Mouse (Mus musculus) neural tube, embryonic 13.5 days (tissue): Measurements from ENCODE around the gene Ascc2. TPM values are rescaled to one million over a fixed set of nuclear protein-coding genes. Genes with fewer than 3 reads are reported as not detected.

Source experiments
- ATAC-seq: fragments of 200-750 bp; cut with Nextera tagmentation; 2 replicates; pipeline ENCODE4 v1.8.0; 2017; ENCODE audit warnings: low read depth, mild to moderate bottlenecking, moderate TSS enrichment, moderate library complexity
- H3K27ac ChIP-seq: fragments of 300-500 bp; sonication (generic); replicated peaks from 2 replicates; pipeline ENCODE4 v1.5.1; 2015; ENCODE audit warnings: moderate library complexity, mild to moderate bottlenecking, inconsistent platforms
- H3K27me3 ChIP-seq: fragments of 300-500 bp; sonication (generic); 2 replicates; pipeline ENCODE4 v1.6.1; 2015; ENCODE audit warnings: mild to moderate bottlenecking, inconsistent platforms
- H3K36me3 ChIP-seq: fragments of 300-500 bp; sonication (generic); 2 replicates; pipeline ENCODE4 v1.6.1; 2015; ENCODE audit warnings: mild to moderate bottlenecking, inconsistent platforms
- H3K4me1 ChIP-seq: fragments of 300-500 bp; sonication (generic); replicated peaks from 2 replicates; pipeline ENCODE4 v1.6.1; 2015; ENCODE audit warnings: inconsistent platforms
- H3K4me2 ChIP-seq: fragments of 300-500 bp; sonication (generic); 2 replicates; pipeline ENCODE4 v1.6.1; 2015; ENCODE audit warnings: inconsistent platforms, mild to moderate bottlenecking, moderate library complexity
- H3K4me3 ChIP-seq: fragments of 300-500 bp; sonication (generic); 2 replicates; pipeline ENCODE4 v1.5.1; 2015; ENCODE audit warnings: mild to moderate bottlenecking, inconsistent platforms
- H3K9ac ChIP-seq: fragments of 300-500 bp; sonication (generic); 2 replicates; pipeline ENCODE4 v1.6.1; 2015; ENCODE audit warnings: moderate library complexity, mild to moderate bottlenecking, inconsistent platforms
- H3K9me3 ChIP-seq: fragments of 300-500 bp; sonication (generic); 2 replicates; pipeline ENCODE4 v1.6.1; 2016; ENCODE audit warnings: inconsistent platforms
- WGBS: fragments of 180-500 bp; shearing (Covaris S2); methylation state at CpG from one replicate; pipeline ENCODE4 v1.1.7; 2015; 5-methylcytosine and 5-hydroxymethylcytosine counted together
- polyA plus RNA-seq: library from polyadenylated mRNA; unstranded; fragments of >200 nt; fragmentation: Nextera tagmentation; extraction: Ambion mirVana; gene quantifications from 2 replicates; pipeline ENCODE4 v1.2.1, GENCODE M21; 2015

The Ascc2 gene
- polyA plus RNA-seq, 1 experiment from 2014 or later: 22.3 TPM

GRCm38 (mm10) chr11:4606541-4606940 is 31.0 kb upstream of the Ascc2 start:
- Histone ChIP-seq H3K4me1 (peaks cover 27% of the 10 kb centered on the region), H3K27me3 (no peaks in the 10 kb centered on the region)

DNA sequence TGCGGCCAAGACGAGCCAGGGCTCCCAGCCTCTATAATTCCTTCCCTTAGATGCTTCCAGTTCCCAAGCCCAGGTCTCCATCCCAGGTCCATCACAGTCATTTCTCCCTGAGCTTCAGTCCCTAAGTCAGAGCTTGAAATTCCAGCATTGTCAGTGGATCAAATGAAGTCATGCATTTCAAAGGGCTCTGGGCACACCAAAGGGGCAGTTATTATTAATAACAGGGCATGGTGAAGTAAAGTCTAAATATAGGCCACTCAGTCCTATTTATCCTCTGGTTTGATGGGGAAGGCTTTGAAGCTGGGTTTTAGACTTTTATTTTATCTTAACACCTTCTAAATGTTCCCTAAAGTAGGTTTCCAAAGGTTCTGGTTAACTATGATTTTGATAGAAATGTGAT is 25.6 kb upstream of the Ascc2 start:
- Histone ChIP-seq H3K36me3 (no peaks in the 10 kb centered on the region), H3K9me3 (no peaks in the 10 kb centered on the region), H3K27me3 (no peaks in the 10 kb centered on the region), H3K4me1 (no peaks in the 10 kb centered on the region), H3K4me3 (no peak overlapping the region), H3K9ac (no peak overlapping the region), H3K4me2 (no peak overlapping the region), H3K27ac (no peak overlapping the region)
- 68% methylated on average over 2 of the region's 2 CpGs for WGBS
- ATAC-seq: no peak

More at GRCm38 (mm10) chr11:4606541-4606940, 31.0 kb upstream of the Ascc2 start:
- Histone ChIP-seq H3K36me3 (no peaks in the 10 kb centered on the region), H3K9ac (no peak overlapping the region), H3K9me3 (no peaks in the 10 kb centered on the region), H3K4me3 (no peak overlapping the region), H3K27ac (no peak overlapping the region), H3K4me2 (no peak overlapping the region)
- WGBS: 76% methylated on average over 1 of the region's 1 CpGs
- ATAC-seq: no peak

DNA sequence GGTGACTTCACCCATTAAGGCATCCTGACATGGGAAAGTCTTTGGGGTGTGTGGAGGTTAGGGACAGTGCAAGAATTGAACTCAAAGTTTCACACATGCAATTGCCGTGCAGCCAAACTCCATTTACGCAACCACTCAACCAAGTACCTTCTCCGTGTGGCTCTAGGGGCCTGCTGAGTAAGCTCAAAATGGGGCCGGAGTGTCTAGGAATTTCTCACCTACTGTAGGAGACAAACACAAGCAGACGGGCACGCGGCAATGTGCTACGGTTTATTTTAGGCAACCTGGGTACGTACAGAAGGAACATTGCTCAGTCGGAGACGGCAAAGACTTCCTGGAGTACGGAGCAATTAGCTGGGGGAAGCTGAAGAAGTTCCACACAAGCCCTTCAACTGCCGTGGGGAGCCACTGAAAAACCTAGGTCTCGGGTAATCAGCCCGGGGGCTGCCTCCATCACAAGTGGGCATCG is 17.5 kb upstream of the Ascc2 start, which contains the start of gene Gm11032:
Gene Gm11032, plus strand, starts transcription at position 51 of the 469 bp plus-strand sequence.
- H3K27me3 ChIP-seq: no peaks in the 10 kb centered on the region
- 83% methylated on average over 16 of the region's 16 CpGs for WGBS
- no peak for ATAC-seq

DNA sequence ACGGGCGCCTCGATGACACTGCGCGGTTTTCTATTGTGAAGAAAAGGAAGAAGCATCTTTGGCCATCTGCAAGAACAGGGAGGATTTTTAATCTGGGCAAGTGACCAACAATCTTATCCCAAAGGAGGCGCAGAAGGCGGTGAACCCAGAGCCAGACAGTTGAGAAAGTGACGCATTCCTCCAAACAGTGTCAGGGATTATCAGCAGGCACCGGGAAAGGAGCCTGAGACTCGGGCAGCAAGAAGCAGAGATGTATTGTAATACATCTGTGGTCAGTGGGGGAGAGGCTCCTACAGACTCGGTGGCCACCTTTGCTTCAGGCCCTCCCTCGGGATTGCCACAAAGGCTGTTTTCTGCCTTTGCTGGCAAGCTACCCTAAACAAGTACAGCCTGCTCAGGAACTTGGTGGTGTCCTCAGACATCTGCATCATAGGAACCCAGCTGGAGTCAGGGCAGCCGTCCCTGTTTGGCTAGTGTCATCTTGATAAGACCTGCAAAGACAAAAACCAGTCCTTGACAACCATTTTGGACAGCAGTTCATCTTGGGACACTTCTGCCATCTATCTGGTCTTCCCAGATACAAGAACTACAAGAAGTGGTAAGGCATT is 16.9 kb upstream of the Ascc2 start:
- no peak overlapping the region for H3K4me3 ChIP-seq
- 0 out of 2 replicates have a peak, but pooled peaks cover 12% of the 10 kb centered on the region for H3K4me1 ChIP-seq
- no peak for ATAC-seq
- no peak overlapping the region for H3K27ac ChIP-seq
- no peaks in the 10 kb centered on the region for H3K27me3 ChIP-seq
- no peak overlapping the region for H3K9ac ChIP-seq
- H3K9me3 ChIP-seq: no peaks in the 10 kb centered on the region
- WGBS: 70% methylated on average over 13 of the region's 13 CpGs
- no peak overlapping the region for H3K4me2 ChIP-seq
- H3K36me3 ChIP-seq: no peaks in the 10 kb centered on the region

More for the DNA sequence above, 17.5 kb upstream of the Ascc2 start, which contains the start of gene Gm11032:
- Histone ChIP-seq H3K9me3 (no peaks in the 10 kb centered on the region), H3K4me2 (no peak within 1 kb of the TSS), H3K4me3 (no peak within 1 kb of the TSS), H3K27ac (no peak within 1 kb of the TSS), H3K4me1 (0 out of 2 replicates have a peak, but pooled peaks cover 10% of the 10 kb centered on the region), H3K9ac (no peak within 1 kb of the TSS), H3K36me3 (no peaks in the 10 kb centered on the region)

DNA sequence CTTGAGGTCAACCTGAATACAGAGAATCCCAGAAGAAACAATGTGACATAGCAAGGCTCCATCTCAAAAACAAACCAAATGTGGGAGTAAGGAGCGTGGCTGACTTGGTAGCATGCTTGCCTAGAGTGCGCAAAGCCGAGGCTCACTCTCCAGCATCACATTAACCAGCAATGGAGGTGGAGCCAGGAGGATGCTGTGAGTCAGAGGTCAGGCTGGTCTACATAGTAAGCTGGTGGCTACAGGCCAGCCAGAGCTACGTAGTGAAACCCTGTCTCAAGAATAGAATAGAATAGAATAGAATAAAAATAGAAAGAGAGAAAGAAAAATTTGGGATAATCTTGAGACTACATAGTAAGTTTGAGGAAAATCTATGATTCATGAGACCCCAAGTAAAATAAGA is 15.7 kb upstream of the Ascc2 start:
- Histone ChIP-seq H3K9ac (no peak overlapping the region), H3K36me3 (no peaks in the 10 kb centered on the region), H3K9me3 (no peaks in the 10 kb centered on the region), H3K27me3 (no peaks in the 10 kb centered on the region), H3K4me2 (no peak overlapping the region), H3K4me1 (peaks cover 20% of the 10 kb centered on the region; the same call in 1 of the 2 replicates), H3K27ac (no peak overlapping the region), H3K4me3 (no peak overlapping the region)
- ATAC-seq: no peak
- WGBS: 79% methylated on average over 4 of the region's 4 CpGs

- no peak overlapping the region for H3K27ac ChIP-seq
- WGBS: 69% methylated on average over 7 of the region's 7 CpGs
- peaks cover 20% of the 10 kb centered on the region; the same call in 1 of the 2 replicates for H3K4me1 ChIP-seq
- no peaks in the 10 kb centered on the region for H3K9me3 ChIP-seq
- H3K4me2 ChIP-seq: no peak overlapping the region
- no peaks in the 10 kb centered on the region for H3K36me3 ChIP-seq
- no peaks in the 10 kb centered on the region for H3K27me3 ChIP-seq
- no peak overlapping the region for H3K4me3 ChIP-seq
- H3K9ac ChIP-seq: no peak overlapping the region
- peak; percentile 74 for ATAC-seq
These were observed 15.0 kb upstream of the Ascc2 start for GRCm38 (mm10) chr11:4622442-4622986.

DNA sequence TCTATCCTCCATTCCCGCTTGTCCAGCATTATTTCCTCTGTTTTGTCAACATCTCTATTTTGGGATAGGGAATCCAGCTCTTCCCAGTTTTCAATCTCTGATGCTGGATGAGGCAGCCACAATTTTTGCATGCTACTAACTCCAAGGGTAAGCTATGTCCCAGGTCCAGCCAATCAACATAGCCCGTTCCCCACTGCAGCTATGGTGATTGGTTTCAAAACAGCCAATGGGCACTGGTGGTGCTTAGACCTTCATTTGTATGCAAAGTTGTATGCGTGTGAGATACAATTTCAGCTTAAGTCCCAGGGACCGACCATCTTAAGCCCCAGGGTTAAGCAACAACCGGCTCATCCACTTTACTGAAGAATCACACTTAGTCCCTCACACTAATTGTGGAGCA is 14.6 kb upstream of the Ascc2 start:
- Histone ChIP-seq H3K4me1 (peaks cover 20% of the 10 kb centered on the region; the same call in 1 of the 2 replicates), H3K27me3 (no peaks in the 10 kb centered on the region), H3K4me3 (no peak overlapping the region), H3K9ac (no peak overlapping the region), H3K9me3 (no peaks in the 10 kb centered on the region), H3K27ac (no peak overlapping the region), H3K36me3 (no peaks in the 10 kb centered on the region), H3K4me2 (no peak overlapping the region)
- WGBS: 62% methylated on average over 5 of the region's 5 CpGs
- ATAC-seq: no peak

DNA sequence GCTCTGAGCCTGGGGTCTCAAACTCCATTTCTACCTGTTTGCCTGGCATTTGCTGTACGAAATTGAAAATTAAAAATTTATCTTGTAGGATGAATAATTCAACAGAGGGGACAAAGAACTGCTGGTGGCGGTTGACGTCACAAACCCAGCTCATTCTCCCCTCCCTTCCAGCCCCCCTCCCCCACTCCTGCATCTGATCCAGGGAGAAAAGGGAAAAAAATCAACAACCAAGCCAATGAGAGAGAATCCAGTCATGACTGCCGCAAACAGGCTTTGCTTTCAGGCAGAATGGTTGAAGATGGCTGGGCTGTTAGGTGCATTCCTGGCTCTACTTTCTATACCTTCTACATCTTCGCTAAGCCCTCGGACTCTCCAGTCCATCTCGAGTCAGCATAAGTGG is 11.6 kb upstream of the Ascc2 start:
- Histone ChIP-seq H3K27me3 (no peaks in the 10 kb centered on the region), H3K27ac (peak overlapping the region; percentile 28; the same call in 1 of the 2 replicates)
- 71% methylated on average over 7 of the region's 7 CpGs for WGBS

GRCm38 (mm10) chr11:4627636-4628035 is 9.9 kb upstream of the Ascc2 start:
- Histone ChIP-seq H3K36me3 (no peaks in the 10 kb centered on the region), H3K27me3 (no peaks in the 10 kb centered on the region), H3K4me3 (no peak overlapping the region), H3K27ac (no peak overlapping the region), H3K4me2 (no peak overlapping the region), H3K9ac (no peak overlapping the region), H3K9me3 (no peaks in the 10 kb centered on the region), H3K4me1 (peaks cover 15% of the 10 kb centered on the region; the same call in 1 of the 2 replicates)
- peak; percentile 32; the same call in 1 of the 2 replicates for ATAC-seq
- WGBS: 77% methylated on average over 7 of the region's 7 CpGs

More for the DNA sequence above, 11.6 kb upstream of the Ascc2 start:
- Histone ChIP-seq H3K9me3 (no peaks in the 10 kb centered on the region), H3K4me1 (peaks cover 24% of the 10 kb centered on the region; the same call in 1 of the 2 replicates), H3K4me3 (no peak overlapping the region), H3K4me2 (no peak overlapping the region), H3K9ac (no peak overlapping the region), H3K36me3 (no peaks in the 10 kb centered on the region)
- no peak for ATAC-seq

DNA sequence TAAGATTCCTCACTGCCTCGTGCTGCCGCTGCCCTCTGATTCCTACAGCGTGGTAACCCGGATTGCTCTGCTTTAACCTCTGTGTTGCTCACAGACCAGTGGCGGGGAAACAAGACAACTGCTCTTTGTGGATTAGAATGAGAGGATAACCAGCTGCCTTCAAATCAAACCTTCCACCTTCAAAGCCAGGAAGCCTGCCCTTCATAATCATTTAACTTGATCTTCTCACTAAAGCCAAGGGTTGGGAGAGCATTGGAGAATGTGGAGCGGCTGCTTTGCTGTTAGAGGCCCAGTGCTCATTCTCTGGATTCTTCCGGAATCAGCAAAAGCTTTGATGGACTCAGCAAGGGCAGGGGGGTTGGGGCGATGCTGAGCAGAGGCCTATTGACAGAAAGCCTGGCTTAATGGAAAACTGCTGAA is 7.7 kb upstream of the Ascc2 start:
- ATAC-seq: no peak
- Histone ChIP-seq H3K36me3 (no peaks in the 10 kb centered on the region), H3K4me3 (no peak overlapping the region), H3K9ac (no peak overlapping the region), H3K4me2 (no peak overlapping the region), H3K4me1 (peaks cover 14% of the 10 kb centered on the region; the same call in 1 of the 2 replicates), H3K27me3 (no peaks in the 10 kb centered on the region), H3K27ac (no peak overlapping the region), H3K9me3 (no peaks in the 10 kb centered on the region)
- WGBS: 46% methylated on average over 8 of the region's 8 CpGs

- whole genome bisulfite sequencing: 42% methylated on average over 2 of the region's 2 CpGs
- no peaks in the 10 kb centered on the region for H3K27me3 ChIP-seq
- no peak overlapping the region for H3K9ac ChIP-seq
- no peak for ATAC-seq
- peaks cover 13% of the 10 kb centered on the region for H3K4me1 ChIP-seq
- H3K9me3 ChIP-seq: no peaks in the 10 kb centered on the region
- H3K4me2 ChIP-seq: no peak overlapping the region
- no peak overlapping the region for H3K4me3 ChIP-seq
- no peaks in the 10 kb centered on the region for H3K36me3 ChIP-seq
- H3K27ac ChIP-seq: no peak overlapping the region
These were observed 4.1 kb upstream of the Ascc2 start for GRCm38 (mm10) chr11:4633420-4633819.

GRCm38 (mm10) chr11:4634395-4634794 is 3.2 kb upstream of the Ascc2 start:
- WGBS: 70% methylated on average over 5 of the region's 5 CpGs
- ATAC-seq: no peak
- Histone ChIP-seq H3K4me2 (no peak overlapping the region), H3K27ac (no peak overlapping the region), H3K9ac (no peak overlapping the region), H3K9me3 (no peaks in the 10 kb centered on the region), H3K36me3 (no peaks in the 10 kb centered on the region), H3K4me1 (peaks cover 22% of the 10 kb centered on the region), H3K4me3 (no peak overlapping the region), H3K27me3 (no peaks in the 10 kb centered on the region)
